Mouse (Mus musculus): ENCODE data around the gene Adamts12.

Adamts12 gene

DNA sequence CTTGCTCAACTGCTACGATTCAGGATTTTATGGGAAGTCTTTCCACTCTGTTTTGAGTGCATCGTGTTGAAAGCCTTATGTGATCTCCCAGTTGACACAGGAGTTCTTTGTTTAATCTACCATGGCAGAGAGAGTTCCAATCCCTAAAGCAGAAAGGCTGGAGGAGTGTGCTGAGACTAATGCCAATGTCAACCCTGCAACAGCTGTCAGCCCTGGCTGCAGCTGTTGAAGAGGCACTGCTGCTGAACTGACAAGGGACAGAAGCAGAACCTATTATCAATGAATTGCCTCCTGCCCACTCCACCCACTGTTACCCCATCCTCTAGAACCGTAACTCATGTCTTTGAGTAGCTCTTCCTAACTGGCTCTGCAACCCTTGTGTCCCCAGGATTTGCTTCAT lies 101.3 kb downstream of the Adamts12 start:
- no peak for DNase-seq (ENCODE audit: low spot score)

DNA sequence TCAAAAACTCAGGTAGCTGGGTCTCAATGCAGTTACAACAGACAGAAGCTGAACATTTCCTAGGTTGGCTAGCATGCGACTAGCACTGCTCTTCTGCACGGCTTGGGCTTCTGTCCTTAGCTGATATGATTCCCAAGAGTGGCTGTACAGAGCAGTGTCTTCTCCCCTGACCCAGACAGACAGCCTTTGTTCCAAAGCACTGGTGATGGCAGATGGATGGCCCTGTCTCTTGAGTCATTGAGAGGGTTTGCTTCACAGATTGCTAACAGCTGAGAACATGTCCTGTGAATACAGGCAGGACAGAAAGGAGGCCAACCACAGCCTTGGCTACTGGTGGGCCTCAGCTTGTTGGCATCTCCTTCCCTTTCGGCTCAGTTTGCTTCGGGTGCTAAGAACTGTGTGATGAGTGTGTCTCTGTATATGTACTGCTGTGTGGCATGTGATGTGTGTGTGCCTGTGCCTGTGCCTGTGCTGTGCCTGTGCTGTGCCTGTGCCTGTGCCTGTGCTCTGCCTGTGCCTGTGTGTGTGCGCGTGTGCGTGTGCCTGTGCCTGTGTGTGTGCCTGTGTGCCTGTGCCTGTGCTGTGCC lies 109.4 kb downstream of the Adamts12 start:
- DNase-seq (ENCODE audit: low spot score), result no peak

DNA sequence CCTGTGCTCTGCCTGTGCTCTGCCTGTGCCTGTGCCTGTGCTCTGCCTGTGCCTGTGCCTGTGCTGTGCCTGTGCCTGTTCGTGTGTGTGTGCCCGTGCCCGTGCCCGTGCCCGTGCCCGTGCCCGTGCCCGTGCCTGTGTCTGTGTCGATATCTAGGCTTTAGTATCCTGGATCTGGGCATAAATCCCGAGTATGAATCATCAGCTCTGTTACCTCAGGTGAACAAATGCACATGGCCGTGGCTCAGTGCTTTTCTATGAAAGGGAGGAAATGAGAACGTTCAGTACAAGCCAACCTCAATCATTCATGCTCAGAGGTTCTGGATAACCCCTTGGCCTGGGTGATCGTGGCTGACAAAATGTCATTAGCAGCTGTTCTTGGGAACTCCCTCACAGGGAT lies 110.3 kb downstream of the Adamts12 start:
- no peak for DNase-seq (ENCODE audit: low spot score)

DNA sequence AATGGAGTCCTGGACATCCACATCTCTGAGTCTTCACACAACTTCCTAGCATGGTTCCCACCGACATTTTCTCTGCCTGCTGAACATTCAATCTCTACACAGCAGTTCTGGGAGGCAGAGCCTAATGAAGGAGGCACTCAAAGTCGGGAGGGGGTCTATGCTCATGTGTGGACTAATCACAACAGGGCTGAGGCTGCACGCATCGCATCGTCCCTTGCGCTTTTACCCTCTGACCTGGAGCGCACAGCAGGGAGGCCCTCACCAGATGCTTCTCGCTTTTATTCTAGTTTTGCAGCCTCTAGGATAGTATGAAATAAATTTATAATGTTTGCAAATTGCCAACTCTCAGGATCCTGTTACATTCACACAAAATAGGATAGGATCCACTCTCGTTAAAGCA lies 112.9 kb downstream of the Adamts12 start:
- DNase-seq (ENCODE audit: low spot score), result no peak

GRCm38 (mm10) chr15:11179751-11180169 lies 115.2 kb downstream of the Adamts12 start:
- no peak for DNase-seq (ENCODE audit: low spot score)

DNA sequence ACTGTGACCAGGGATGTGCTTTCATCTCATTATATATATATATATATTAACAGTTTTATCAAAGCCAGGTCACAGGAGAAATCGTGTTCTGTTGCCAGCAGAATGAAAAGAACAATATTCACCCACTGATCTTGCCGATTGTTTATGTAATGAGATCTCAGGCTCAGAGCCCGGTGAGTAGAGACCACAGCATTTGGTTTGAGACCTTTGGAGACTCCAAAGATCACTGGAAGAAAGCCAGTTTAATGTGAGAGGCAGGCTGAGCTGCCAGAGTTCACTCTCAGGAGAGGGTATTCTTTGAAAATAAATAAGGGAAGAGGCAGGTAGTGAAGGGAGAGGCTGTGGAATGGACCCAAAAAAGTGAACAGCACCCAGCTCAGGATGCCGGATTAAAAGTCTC lies 122.1 kb downstream of the Adamts12 start:
- DNase-seq (ENCODE audit: low spot score), result no peak

DNA sequence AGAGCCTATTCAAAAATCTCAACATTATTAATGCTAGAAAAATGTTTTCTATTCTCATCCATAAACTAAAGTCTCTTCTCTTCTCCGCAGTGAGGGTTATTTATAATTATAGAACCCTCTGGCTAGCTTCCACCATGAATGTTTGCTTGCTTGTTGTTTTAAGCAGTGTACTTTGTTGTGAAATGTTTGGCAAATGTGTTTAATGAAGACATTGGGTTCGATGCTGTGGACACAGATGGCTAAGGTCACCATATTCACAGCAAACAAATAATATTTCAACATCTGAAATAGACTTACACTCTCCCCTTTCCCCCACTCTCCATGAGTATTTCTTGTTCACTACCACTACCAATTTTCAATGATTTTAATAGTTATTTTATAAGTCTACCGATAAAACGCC lies 125.9 kb downstream of the Adamts12 start:
- no peak for DNase-seq (ENCODE audit: low spot score)

- no peak for DNase-seq (ENCODE audit: low spot score)
Measured at GRCm38 (mm10) chr15:11192762-11193161, 128.2 kb downstream of the Adamts12 start.

DNA sequence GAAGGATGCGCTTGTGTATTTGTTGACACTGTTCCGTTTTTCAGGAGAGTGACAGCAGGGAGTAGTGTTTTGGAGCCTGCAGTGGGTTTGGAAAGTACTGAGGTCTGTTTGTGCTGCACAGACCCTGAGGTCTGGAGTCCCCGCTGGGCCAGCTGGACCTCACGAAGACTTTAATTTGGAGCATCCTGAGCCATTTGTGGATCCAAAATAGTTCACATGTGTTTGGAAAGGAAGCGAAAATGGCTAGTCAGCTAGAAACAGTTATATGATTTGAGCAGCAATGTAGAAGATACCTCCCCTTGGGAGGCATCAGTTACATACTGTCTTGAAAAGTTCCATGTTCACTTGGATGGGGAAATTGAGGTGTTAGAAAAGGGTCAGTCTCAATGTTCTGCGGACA lies 132.5 kb downstream of the Adamts12 start:
- DNase-seq (ENCODE audit: low spot score), result no peak

DNA sequence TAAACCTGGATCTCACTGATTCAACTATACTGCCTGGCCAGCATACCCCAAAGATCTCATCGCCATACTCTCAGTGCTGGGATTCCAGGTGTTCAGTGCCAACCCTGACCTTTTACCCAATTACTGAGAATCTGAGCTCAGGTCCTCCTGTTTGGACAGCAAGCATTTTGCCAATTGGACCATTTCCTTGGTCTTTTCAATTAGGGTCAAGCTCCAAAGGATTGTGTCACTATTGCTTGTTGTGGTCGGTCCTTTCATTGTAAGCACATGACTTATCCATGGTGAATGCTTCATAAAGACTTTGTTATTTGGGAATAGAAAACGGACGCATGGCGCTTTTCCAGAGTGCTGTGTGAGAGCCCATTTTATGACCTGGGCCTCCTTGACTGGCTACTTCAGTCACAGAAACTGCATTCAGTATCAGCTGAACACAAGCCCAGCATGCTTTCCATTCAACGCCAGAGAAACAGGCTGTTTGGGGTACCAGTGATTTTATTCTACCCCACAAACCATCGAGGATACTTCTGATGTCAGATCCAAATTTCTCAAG lies 133.7 kb downstream of the Adamts12 start:
- no peak for DNase-seq (ENCODE audit: low spot score)

- no peak for DNase-seq (ENCODE audit: low spot score)
Measured at GRCm38 (mm10) chr15:11203084-11203483, 138.5 kb downstream of the Adamts12 start.

DNA sequence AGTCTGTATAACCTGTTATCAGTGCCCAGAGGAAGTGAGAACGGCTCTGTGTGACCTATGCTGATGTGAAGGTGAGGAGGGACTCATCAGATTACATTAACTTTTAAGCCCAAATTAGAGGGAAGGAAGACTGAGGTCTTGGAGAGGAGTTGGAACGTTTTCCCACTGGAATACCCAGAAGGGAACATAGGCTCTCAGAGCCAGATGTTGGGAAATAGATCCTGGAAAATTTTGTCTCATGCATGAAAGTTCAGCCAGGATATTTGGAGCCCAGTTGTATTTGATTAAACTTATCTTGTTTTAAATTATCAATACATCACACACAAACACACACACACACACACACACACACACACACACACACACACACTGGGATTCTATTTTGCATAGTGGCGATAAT lies 140.3 kb downstream of the Adamts12 start:
- no peak for DNase-seq (ENCODE audit: low spot score)

DNA sequence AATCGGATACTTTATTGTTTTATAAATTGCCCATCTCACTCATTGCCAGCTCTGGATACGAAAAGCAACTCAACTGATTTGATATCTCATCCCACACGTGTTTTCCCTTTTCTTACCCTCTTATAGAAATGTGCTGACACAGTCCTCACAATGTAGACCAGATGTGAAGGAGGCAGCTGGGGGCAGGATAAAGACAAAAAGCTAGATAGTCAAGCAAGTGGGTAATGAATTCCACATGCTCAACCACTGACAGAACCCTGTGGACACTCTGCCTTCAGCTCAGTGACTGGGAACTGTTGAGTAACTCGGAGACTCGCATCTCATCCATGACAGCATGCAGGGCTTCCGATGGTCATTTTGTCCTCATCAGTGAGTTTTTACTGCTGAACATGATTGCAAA lies 146.4 kb downstream of the Adamts12 start:
- DNase-seq (ENCODE audit: low spot score), result no peak

- DNase-seq (ENCODE audit: low spot score), result no peak
Measured at GRCm38 (mm10) chr15:11233906-11234632, 169.5 kb downstream of the Adamts12 start.

DNA sequence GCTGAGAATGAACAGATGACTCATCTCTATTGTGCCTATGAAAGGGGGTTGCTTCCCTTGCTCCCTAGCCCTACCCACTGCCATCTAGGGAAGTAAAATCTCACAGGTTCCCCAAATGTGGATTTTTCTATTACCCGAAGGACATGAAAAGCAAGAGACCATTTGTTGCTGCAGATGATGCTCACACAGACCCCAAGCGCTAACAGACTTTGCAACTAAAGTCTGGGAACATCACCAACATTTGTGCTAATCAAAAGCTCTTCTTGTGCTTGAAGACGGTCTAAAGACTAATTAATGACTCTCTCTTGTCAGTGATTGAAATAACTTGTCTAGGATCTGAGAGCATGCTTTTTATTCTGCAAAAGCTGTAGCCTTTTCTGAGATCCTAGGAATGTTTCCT lies 175.8 kb downstream of the Adamts12 start:
- DNase-seq (ENCODE audit: low spot score), result no peak

DNA sequence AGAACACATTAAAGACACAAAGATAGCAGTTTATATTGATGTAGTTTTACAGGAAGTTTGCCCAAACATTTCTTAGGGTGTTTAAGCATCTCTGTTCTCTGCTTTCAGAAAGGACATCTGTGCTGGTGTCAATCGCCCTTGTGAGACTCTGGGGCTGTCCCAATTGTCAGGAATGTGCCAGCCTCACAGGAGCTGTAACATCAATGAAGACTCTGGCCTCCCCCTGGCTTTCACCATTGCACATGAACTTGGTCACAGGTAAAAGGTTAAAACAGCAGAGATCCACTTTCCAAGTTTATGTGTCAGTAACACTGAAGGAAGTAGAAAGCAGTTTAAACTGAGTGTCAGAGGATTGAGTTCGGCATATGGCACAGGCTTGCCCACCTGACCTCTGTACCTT lies 176.7 kb downstream of the Adamts12 start:
- no peak for DNase-seq (ENCODE audit: low spot score)

DNA sequence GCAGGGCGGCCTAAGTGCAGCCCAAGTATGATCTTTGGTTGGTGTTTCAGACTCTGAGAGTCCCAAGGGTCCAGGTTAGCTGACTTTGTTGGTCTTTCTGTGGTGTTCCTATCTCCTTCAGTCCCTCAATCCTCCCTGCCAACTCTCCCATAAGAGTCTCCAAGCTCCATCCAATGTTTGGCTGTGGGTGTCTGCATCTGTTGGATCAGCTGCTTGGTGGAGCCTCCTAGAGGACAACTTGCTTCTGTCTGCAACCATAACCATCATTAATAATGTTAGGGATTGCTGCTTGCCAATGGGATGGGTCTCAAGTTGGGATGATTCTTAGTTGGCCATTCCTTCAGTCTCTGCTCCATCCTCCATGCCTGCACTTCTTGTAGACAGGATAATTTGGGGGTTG lies 181.8 kb downstream of the Adamts12 start:
- DNase-seq (ENCODE audit: low spot score), result no peak

DNA sequence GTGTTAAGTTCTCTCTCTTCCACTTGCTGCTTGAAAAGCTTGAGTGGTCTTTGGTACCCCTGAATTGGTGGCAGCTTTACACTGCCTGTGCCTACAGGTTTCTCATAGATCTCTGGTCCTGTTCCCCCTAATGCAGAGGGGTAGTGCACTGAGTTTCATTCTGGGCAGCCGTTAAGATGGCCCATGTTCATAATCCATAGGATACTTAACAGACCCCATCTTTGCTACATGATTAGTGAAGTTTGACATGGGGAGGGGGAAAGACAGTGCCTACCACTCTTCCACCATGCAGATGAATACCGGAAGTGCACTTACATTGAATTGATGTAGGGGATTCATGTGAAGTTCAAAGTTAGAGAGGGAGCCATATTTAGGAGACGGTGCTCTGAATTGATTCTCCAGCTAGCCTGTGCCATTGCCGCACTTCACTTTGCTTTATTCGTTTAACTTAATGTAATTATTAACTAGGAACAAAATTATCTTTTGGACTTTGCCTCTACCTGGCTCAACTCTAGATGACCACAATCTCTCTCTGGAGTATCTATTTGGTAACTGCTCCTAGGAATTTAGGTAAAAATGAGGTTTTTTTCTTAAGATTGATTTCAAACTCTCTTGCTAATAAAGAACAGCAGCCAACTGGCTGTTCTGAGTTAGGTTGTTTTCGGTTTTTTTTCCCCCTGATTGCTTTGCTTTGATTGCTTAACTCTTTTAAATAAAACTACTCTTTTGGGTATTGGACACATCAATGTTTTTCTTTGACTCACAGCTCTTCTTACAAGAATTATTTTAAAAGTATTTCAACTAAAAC lies 214.9 kb downstream of the Adamts12 start:
- no peak for DNase-seq (ENCODE audit: low spot score)

- DNase-seq (ENCODE audit: low spot score), result no peak
Measured at GRCm38 (mm10) chr15:11280689-11281264, 216.2 kb downstream of the Adamts12 start.

GRCm38 (mm10) chr15:11283171-11283570 lies 218.6 kb downstream of the Adamts12 start:
- no peak for DNase-seq (ENCODE audit: low spot score)

GRCm38 (mm10) chr15:11287780-11288179 lies 223.2 kb downstream of the Adamts12 start:
- no peak for DNase-seq (ENCODE audit: low spot score)

GRCm38 (mm10) chr15:11292246-11292645 lies 227.7 kb downstream of the Adamts12 start:
- no peak for DNase-seq (ENCODE audit: low spot score)

GRCm38 (mm10) chr15:11295016-11295415 lies 230.4 kb downstream of the Adamts12 start:
- no peak for DNase-seq (ENCODE audit: low spot score)

Measured in urinary bladder, postnatal 10 days (tissue).